Mouse (Mus musculus) small intestine, adult 2 months (tissue): ENCODE data around the gene Rabgap1l. TPM values are rescaled to one million over a fixed set of nuclear protein-coding genes. Genes with fewer than 3 reads are reported as not detected.

Source experiments
- H3K27ac ChIP-seq: fragments of 200-500 bp; 2 replicates; pipeline ENCODE4 v1.5.1; 2012; ENCODE audit warnings: low read depth, low read length, control low read depth, inconsistent platforms; ENCODE audit not compliant: insufficient read depth
- H3K27me3 ChIP-seq: fragments of 200-500 bp; 2 replicates; pipeline ENCODE4 v1.6.1; 2012; ENCODE audit warnings: mild to moderate bottlenecking, moderate library complexity, low read length, inconsistent platforms; ENCODE audit not compliant: control insufficient read depth, insufficient read depth
- H3K36me3 ChIP-seq: fragments of 200-500 bp; 2 replicates; pipeline ENCODE4 v1.6.1; 2012; ENCODE audit warnings: mild to moderate bottlenecking, low read length, control low read depth, inconsistent platforms; ENCODE audit not compliant: control insufficient read depth, insufficient read depth
- H3K4me1 ChIP-seq: fragments of 200-500 bp; 2 replicates; pipeline ENCODE4 v1.6.1; 2012; ENCODE audit warnings: low read length, inconsistent platforms, mixed read lengths; ENCODE audit not compliant: control insufficient read depth, insufficient read depth, insufficient read length
- H3K4me3 ChIP-seq: fragments of 200-500 bp; 2 replicates; pipeline ENCODE4 v1.5.1; 2012; ENCODE audit warnings: low read depth, mild to moderate bottlenecking, control low read depth, inconsistent platforms, low read length, moderate library complexity
- CTCF ChIP-seq: fragments of 200-500 bp; IDR thresholded peaks from 2 replicates; pipeline ENCODE4 v1.5.1; 2012; ENCODE audit warnings: low read depth, mild to moderate bottlenecking, control low read depth, inconsistent platforms, low read length, moderate library complexity, mixed read lengths; ENCODE audit not compliant: insufficient replicate concordance, insufficient read length; ENCODE audit errors: extremely low read depth
- POLR2A ChIP-seq: fragments of 200-500 bp; IDR thresholded peaks from 2 replicates; pipeline ENCODE4 v1.6.1; 2012; ENCODE audit warnings: low read depth, mild to moderate bottlenecking, control low read depth, inconsistent platforms, low read length, moderate library complexity
- WGBS: fragments of 180-500 bp; shearing (Covaris S2); methylation state at CpG from one replicate; pipeline ENCODE4 v1.1.7; 2018; 5-methylcytosine and 5-hydroxymethylcytosine counted together
- polyA plus RNA-seq: library from polyadenylated mRNA; depleted of rRNA; stranded (reverse); fragments of >200 nt; gene quantifications from 2 replicates; pipeline ENCODE4 v1.2.3, GENCODE M21; 2012

Rabgap1l gene
- polyA plus RNA-seq, 1 experiment = 4.9 TPM

- Histone ChIP-seq H3K27me3 (no peaks in the 10 kb centered on the region), H3K36me3 (no peaks in the 10 kb centered on the region), H3K4me1 (no peaks in the 10 kb centered on the region), H3K4me3 (no peak overlapping the region), H3K27ac (no peak overlapping the region)
- TF ChIP-seq POLR2A (no peak), CTCF (no peak)
- 86% methylated on average over 8 of the region's 8 CpGs for WGBS
These were observed 37.8 kb upstream of the Rabgap1l start for GRCm38 (mm10) chr1:160830608-160831498.

GRCm38 (mm10) chr1:160825441-160825856 is 32.4 kb upstream of the Rabgap1l start:
- Histone ChIP-seq H3K4me3 (no peak overlapping the region), H3K27me3 (no peaks in the 10 kb centered on the region), H3K36me3 (no peaks in the 10 kb centered on the region), H3K4me1 (no peaks in the 10 kb centered on the region), H3K27ac (no peak overlapping the region)
- WGBS = 71% methylated on average over 3 of the region's 3 CpGs
- TF ChIP-seq CTCF (no peak), POLR2A (no peak)

- Histone ChIP-seq H3K4me1 (no peaks in the 10 kb centered on the region), H3K36me3 (no peaks in the 10 kb centered on the region), H3K27ac (no peak overlapping the region), H3K4me3 (no peak overlapping the region), H3K27me3 (no peaks in the 10 kb centered on the region)
- TF ChIP-seq POLR2A (no peak), CTCF (no peak)
- 95% methylated on average over 3 of the region's 3 CpGs for WGBS
These were observed 30.6 kb upstream of the Rabgap1l start for GRCm38 (mm10) chr1:160823638-160824037.

DNA sequence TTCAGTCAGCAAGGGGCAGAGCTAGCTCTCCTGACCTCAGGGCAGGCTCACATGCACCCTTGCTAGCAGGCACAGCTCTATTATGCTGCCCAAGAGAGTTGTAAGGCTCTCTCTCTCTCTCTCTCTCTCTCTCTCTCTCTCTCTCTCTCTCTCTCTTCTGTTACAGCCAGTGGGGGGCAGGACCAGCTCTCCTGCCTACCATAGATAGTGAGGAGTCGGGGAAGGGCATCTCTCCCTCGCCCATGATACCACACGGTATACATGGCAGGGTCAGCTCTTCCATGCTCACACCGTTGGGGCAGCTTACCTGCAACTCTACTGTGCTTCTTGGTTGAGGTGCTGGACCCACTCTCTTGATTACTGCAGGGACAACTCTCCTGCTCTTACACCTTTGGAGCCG is 21.2 kb upstream of the Rabgap1l start:
- no peaks in the 10 kb centered on the region for H3K36me3 ChIP-seq
- H3K27me3 ChIP-seq = no peaks in the 10 kb centered on the region
- H3K27ac ChIP-seq = no peak overlapping the region
- H3K4me1 ChIP-seq = no peaks in the 10 kb centered on the region
- H3K4me3 ChIP-seq = no peak overlapping the region
- WGBS = 90% methylated on average over 5 of the region's 5 CpGs
- TF ChIP-seq POLR2A (no peak), CTCF (no peak)

- TF ChIP-seq CTCF = no peak
- no peak for TF ChIP-seq POLR2A
- no peaks in the 10 kb centered on the region for H3K4me1 ChIP-seq
- H3K27me3 ChIP-seq = no peaks in the 10 kb centered on the region
- H3K27ac ChIP-seq = no peak overlapping the region
- H3K4me3 ChIP-seq = no peak overlapping the region
- no peaks in the 10 kb centered on the region for H3K36me3 ChIP-seq
These were observed 19.4 kb upstream of the Rabgap1l start for GRCm38 (mm10) chr1:160812428-160812827.

DNA sequence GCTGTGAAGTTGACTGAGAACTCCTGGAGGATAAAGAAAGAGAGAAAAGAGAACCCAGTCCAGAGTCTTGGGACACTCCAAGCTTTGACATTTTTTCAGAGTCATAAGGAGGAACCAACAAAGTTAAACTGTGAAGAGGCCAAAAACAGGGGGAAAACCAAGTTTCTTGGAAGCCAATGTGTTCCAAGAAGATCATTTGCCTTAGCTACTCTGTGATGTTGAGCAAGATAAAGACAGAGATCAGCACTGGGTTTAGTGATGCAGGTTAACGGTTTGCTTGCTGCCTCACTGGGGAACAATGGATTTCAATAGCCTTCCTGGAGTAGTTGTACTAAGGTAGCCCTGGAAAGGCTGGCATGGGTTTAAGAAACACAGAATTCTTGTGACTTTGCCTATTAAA is 18.9 kb upstream of the Rabgap1l start:
- H3K36me3 ChIP-seq = no peaks in the 10 kb centered on the region
- H3K4me3 ChIP-seq = no peak overlapping the region
- WGBS = 82% methylated on average over 1 of the region's 1 CpGs
- H3K4me1 ChIP-seq = no peaks in the 10 kb centered on the region
- no peak for TF ChIP-seq POLR2A
- no peak for TF ChIP-seq CTCF
- H3K27ac ChIP-seq = no peak overlapping the region
- no peaks in the 10 kb centered on the region for H3K27me3 ChIP-seq

GRCm38 (mm10) chr1:160805268-160805667 is 12.3 kb upstream of the Rabgap1l start:
- 73% methylated on average over 2 of the region's 2 CpGs for WGBS
- Histone ChIP-seq H3K27ac (no peak overlapping the region), H3K27me3 (no peaks in the 10 kb centered on the region), H3K4me1 (no peaks in the 10 kb centered on the region), H3K4me3 (no peak overlapping the region), H3K36me3 (no peaks in the 10 kb centered on the region)
- no peak for TF ChIP-seq POLR2A
- TF ChIP-seq CTCF = no peak
